Mouse (Mus musculus) activated CD4-positive, CD25-positive, alpha-beta regulatory T cell, adult 4 months (primary cell): Measurements from ENCODE around the gene Oas1f. TPM values are rescaled to one million over a fixed set of nuclear protein-coding genes. Genes with fewer than 3 reads are reported as not detected.

ENCODE experiments used
- polyA plus RNA-seq, 2 experiments: library from polyadenylated mRNA; unstranded; fragments of 100-300 nt; shearing (Covaris generic); gene quantifications; one replicate each; pipeline ENCODE4 v1.2.1; 2017

The Oas1f gene
- polyA plus RNA-seq, 2 experiments from 2014 or later, result not detected

Other genes with a start within 250 kb of the Oas1f start
- gene Rita1, start 234.8 kb upstream of the Oas1f start, polyA plus RNA-seq, result 1 to 10 TPM; 1.1 to 2.4 TPM
- 10 to 100 TPM; 11.7 to 18.4 TPM for gene Ddx54, start 234.6 kb upstream of the Oas1f start, polyA plus RNA-seq
- not detected for gene Cfap73, start 213.1 kb upstream of the Oas1f start, polyA plus RNA-seq
- 10 to 100 TPM in 1 of 2 experiments, 1 to 10 TPM in 1; 7.6 to 11.4 TPM for gene Rasal1, start 198.6 kb upstream of the Oas1f start, polyA plus RNA-seq
- gene Dtx1, start 135.4 kb upstream of the Oas1f start, polyA plus RNA-seq, result 10 to 100 TPM; 45.6 to 48.2 TPM
- 1 to 10 TPM; 1.9 to 2.5 TPM for gene Oas2, start 97.5 kb upstream of the Oas1f start, polyA plus RNA-seq
- 10 to 100 TPM; 11.4 to 25.1 TPM for gene Oas3, start 69.7 kb upstream of the Oas1f start, polyA plus RNA-seq
- gene Oas1e, start 51.8 kb upstream of the Oas1f start, polyA plus RNA-seq, result not detected
- gene Oas1c, start 34.9 kb upstream of the Oas1f start, polyA plus RNA-seq, result 10 to 100 TPM; 11.2 to 14.4 TPM
- not detected for gene Oas1h, start 14.1 kb downstream of the Oas1f start, polyA plus RNA-seq
- gene Oas1g, start 40.2 kb downstream of the Oas1f start, polyA plus RNA-seq, result 1 to 10 TPM in 1 of 2 experiments, not detected in 1; 1.0 TPM
- gene Oas1a, start 60.2 kb downstream of the Oas1f start, polyA plus RNA-seq, result 10 to 100 TPM; 33.6 to 48.3 TPM
- gene Oas1d, start 67.2 kb downstream of the Oas1f start, polyA plus RNA-seq, result under 1 TPM in 1 of 2 experiments, not detected in 1; 0.17 TPM
- gene Rph3a, start 162.7 kb downstream of the Oas1f start, polyA plus RNA-seq, result not detected